Mouse (Mus musculus): ENCODE data around the gene Sost. TPM values are rescaled to one million over a fixed set of nuclear protein-coding genes. Genes with fewer than 3 reads are reported as not detected.
"Not testable (repeated sequence)": the region's sequence is repeated elsewhere in the genome, so short reads cannot be mapped to it uniquely, and the experiment has no call there.

Gene Sost
- polyA plus RNA-seq, 1 experiment from 2014 or later: 0.13 TPM

- no peak overlapping the region for H3K9ac ChIP-seq
- no peaks in the 10 kb centered on the region for H3K27me3 ChIP-seq (replicated peaks)
- no peaks in the 10 kb centered on the region for H3K9me3 ChIP-seq
- no peak overlapping the region for H3K4me3 ChIP-seq (replicated peaks)
- H3K27ac ChIP-seq: no peak overlapping the region
- H3K36me3 ChIP-seq: no peaks in the 10 kb centered on the region
- ATAC-seq: no peak
- 44% methylated on average over 5 of the region's 5 CpGs for WGBS
- H3K4me1 ChIP-seq (replicated peaks): 0 out of 2 replicates have a peak, but pooled peaks cover 4% of the 10 kb centered on the region
- H3K4me2 ChIP-seq (replicated peaks): no peak overlapping the region
Observed at GRCm38 (mm10) chr11:101998258-101998657, 31.4 kb upstream of the Sost start.

GRCm38 (mm10) chr11:101995938-101996337 is 29.1 kb upstream of the Sost start:
- ATAC-seq: no peak

GRCm38 (mm10) chr11:101994100-101994499 is 27.3 kb upstream of the Sost start:
- Histone ChIP-seq H3K4me2 (replicated peaks) (no peak overlapping the region), H3K4me3 (replicated peaks) (no peak overlapping the region), H3K27ac (no peak overlapping the region), H3K27me3 (replicated peaks) (no peaks in the 10 kb centered on the region), H3K36me3 (no peaks in the 10 kb centered on the region), H3K9me3 (no peaks in the 10 kb centered on the region), H3K4me1 (replicated peaks) (0 out of 2 replicates have a peak, but pooled peaks cover 3% of the 10 kb centered on the region), H3K9ac (no peak overlapping the region)
- 66% methylated on average over 8 of the region's 8 CpGs for WGBS
- ATAC-seq: no peak

More at GRCm38 (mm10) chr11:101995938-101996337, 29.1 kb upstream of the Sost start:
- Histone ChIP-seq H3K4me1 (replicated peaks) (0 out of 2 replicates have a peak, but pooled peaks cover 4% of the 10 kb centered on the region), H3K9me3 (no peaks in the 10 kb centered on the region), H3K27ac (no peak overlapping the region), H3K4me2 (replicated peaks) (no peak overlapping the region), H3K36me3 (no peaks in the 10 kb centered on the region), H3K4me3 (replicated peaks) (no peak overlapping the region), H3K27me3 (replicated peaks) (no peaks in the 10 kb centered on the region), H3K9ac (no peak overlapping the region)
- WGBS: 83% methylated on average over 7 of the region's 7 CpGs

- H3K36me3 ChIP-seq: no peaks in the 10 kb centered on the region
Observed at GRCm38 (mm10) chr11:101992411-101992810, 25.6 kb upstream of the Sost start.

GRCm38 (mm10) chr11:101991813-101992212 is 25.0 kb upstream of the Sost start:
- Histone ChIP-seq H3K27me3 (replicated peaks) (no peaks in the 10 kb centered on the region), H3K4me2 (replicated peaks) (no peak overlapping the region), H3K4me3 (replicated peaks) (no peak overlapping the region), H3K4me1 (replicated peaks) (no peaks in the 10 kb centered on the region), H3K27ac (no peak overlapping the region), H3K9ac (no peak overlapping the region; the same call in 1 of the 2 replicates), H3K36me3 (no peaks in the 10 kb centered on the region), H3K9me3 (no peaks in the 10 kb centered on the region)
- no peak for ATAC-seq
- 66% methylated on average over 3 of the region's 3 CpGs for WGBS

More at GRCm38 (mm10) chr11:101992411-101992810, 25.6 kb upstream of the Sost start:
- Histone ChIP-seq H3K27me3 (replicated peaks) (no peaks in the 10 kb centered on the region), H3K4me3 (replicated peaks) (no peak overlapping the region), H3K9ac (no peak overlapping the region), H3K9me3 (no peaks in the 10 kb centered on the region), H3K27ac (no peak overlapping the region), H3K4me1 (replicated peaks) (no peaks in the 10 kb centered on the region), H3K4me2 (replicated peaks) (no peak overlapping the region)
- ATAC-seq: no peak
- WGBS: 89% methylated on average over 7 of the region's 7 CpGs

- ATAC-seq: no peak
- Histone ChIP-seq H3K9ac (no peak overlapping the region), H3K27ac (no peak overlapping the region), H3K36me3 (no peaks in the 10 kb centered on the region), H3K4me2 (replicated peaks) (no peak overlapping the region), H3K9me3 (no peaks in the 10 kb centered on the region), H3K4me1 (replicated peaks) (0 out of 2 replicates have a peak, but pooled peaks cover 2% of the 10 kb centered on the region), H3K4me3 (replicated peaks) (no peak overlapping the region), H3K27me3 (replicated peaks) (no peaks in the 10 kb centered on the region)
- WGBS: 82% methylated on average over 3 of the region's 3 CpGs
Observed at GRCm38 (mm10) chr11:101990244-101990643, 23.4 kb upstream of the Sost start.

GRCm38 (mm10) chr11:101986913-101987312 is 20.1 kb upstream of the Sost start, which contains the start of gene Dusp3:
Gene Dusp3 (minus strand): TSS chr11:101987013.
- H3K9me3 ChIP-seq: no peaks in the 10 kb centered on the region
- no peak within 1 kb of the TSS for H3K27ac ChIP-seq
- H3K4me2 ChIP-seq (replicated peaks): peak within 1 kb of the TSS; percentile 40; the same call in 1 of the 2 replicates
- no peaks in the 10 kb centered on the region for H3K36me3 ChIP-seq
- peaks cover 10% of the 10 kb centered on the region for H3K4me1 ChIP-seq (replicated peaks)
- 83% methylated on average over 3 of the region's 3 CpGs for WGBS
- no peak within 1 kb of the TSS for H3K4me3 ChIP-seq (replicated peaks)
- H3K27me3 ChIP-seq (replicated peaks): no peaks in the 10 kb centered on the region
- ATAC-seq: no peak
- H3K9ac ChIP-seq: no peak within 1 kb of the TSS

GRCm38 (mm10) chr11:101985990-101986389 is 19.2 kb upstream of the Sost start:
- Histone ChIP-seq H3K4me2 (replicated peaks) (peak overlapping the region; percentile 40; the same call in 1 of the 2 replicates), H3K9me3 (no peaks in the 10 kb centered on the region), H3K4me3 (replicated peaks) (no peak overlapping the region), H3K27ac (no peak overlapping the region), H3K4me1 (replicated peaks) (peaks cover 10% of the 10 kb centered on the region), H3K36me3 (no peaks in the 10 kb centered on the region), H3K27me3 (replicated peaks) (no peaks in the 10 kb centered on the region), H3K9ac (no peak overlapping the region)
- ATAC-seq: peak; percentile 28; the same call in 1 of the 2 replicates
- WGBS: 7% methylated on average over 10 of the region's 10 CpGs

GRCm38 (mm10) chr11:101985450-101985849 is 18.6 kb upstream of the Sost start:
- not testable (repeated sequence) for H3K9ac ChIP-seq; H3K4me2 ChIP-seq (replicated peaks); ATAC-seq; H3K36me3 ChIP-seq; H3K4me3 ChIP-seq (replicated peaks); H3K27me3 ChIP-seq (replicated peaks); H3K27ac ChIP-seq; H3K9me3 ChIP-seq
- WGBS: 35% methylated on average over 6 of the region's 6 CpGs
- peaks cover 10% of the 10 kb centered on the region for H3K4me1 ChIP-seq (replicated peaks)

GRCm38 (mm10) chr11:101984054-101985025 is 17.5 kb upstream of the Sost start, which contains the start of gene Cfap97d1:
Gene Cfap97d1 (plus strand): TSS chr11:101984279.
- H3K36me3 ChIP-seq: no peaks in the 10 kb centered on the region
- peaks cover 10% of the 10 kb centered on the region for H3K4me1 ChIP-seq (replicated peaks)
- ATAC-seq: peak; percentile 90
- H3K4me3 ChIP-seq (replicated peaks): peak within 1 kb of the TSS; percentile 54
- peak within 1 kb of the TSS; percentile 82 for H3K27ac ChIP-seq
- H3K27me3 ChIP-seq (replicated peaks): no peaks in the 10 kb centered on the region
- H3K4me2 ChIP-seq (replicated peaks): peak within 1 kb of the TSS; percentile 98
- under 1% methylated on average over 71 of the region's 71 CpGs for WGBS
- peak within 1 kb of the TSS; percentile 58 for H3K9ac ChIP-seq
- no peaks in the 10 kb centered on the region for H3K9me3 ChIP-seq

- Histone ChIP-seq H3K9me3 (no peaks in the 10 kb centered on the region), H3K4me2 (replicated peaks) (peak overlapping the region; percentile 98; the same call in 1 of the 2 replicates), H3K36me3 (no peaks in the 10 kb centered on the region), H3K4me3 (replicated peaks) (no peak overlapping the region), H3K4me1 (replicated peaks) (peaks cover 10% of the 10 kb centered on the region), H3K27me3 (replicated peaks) (no peaks in the 10 kb centered on the region), H3K9ac (no peak overlapping the region), H3K27ac (no peak overlapping the region)
- ATAC-seq: no peak
- 62% methylated on average over 10 of the region's 10 CpGs for WGBS
Observed at GRCm38 (mm10) chr11:101983431-101983921, 16.7 kb upstream of the Sost start.

- Histone ChIP-seq H3K27me3 (replicated peaks) (no peaks in the 10 kb centered on the region), H3K4me1 (replicated peaks) (peaks cover 10% of the 10 kb centered on the region), H3K36me3 (no peaks in the 10 kb centered on the region), H3K4me3 (replicated peaks) (no peak overlapping the region), H3K9ac (no peak overlapping the region), H3K4me2 (replicated peaks) (no peak overlapping the region; the same call in 1 of the 2 replicates), H3K27ac (no peak overlapping the region), H3K9me3 (no peaks in the 10 kb centered on the region)
- WGBS: 60% methylated on average over 6 of the region's 6 CpGs
- ATAC-seq: no peak
Observed at GRCm38 (mm10) chr11:101982981-101983411, 16.2 kb upstream of the Sost start.
